Mouse (Mus musculus) monocyte, adult 2 months (primary cell): ENCODE results near the gene Tgif1.

Source experiments
- DNase-seq, 2 experiments: peaks; one replicate each; pipeline ENCODE4 v3.0.0; 2022; ENCODE audit warnings: low spot score in 2 of 2, low read depth in 1 of 2

The Tgif1 gene

GRCm38 (mm10) chr17:70866538-70867114 lies 13.3 kb upstream of the Tgif1 start:
- no peak for DNase-seq

DNA sequence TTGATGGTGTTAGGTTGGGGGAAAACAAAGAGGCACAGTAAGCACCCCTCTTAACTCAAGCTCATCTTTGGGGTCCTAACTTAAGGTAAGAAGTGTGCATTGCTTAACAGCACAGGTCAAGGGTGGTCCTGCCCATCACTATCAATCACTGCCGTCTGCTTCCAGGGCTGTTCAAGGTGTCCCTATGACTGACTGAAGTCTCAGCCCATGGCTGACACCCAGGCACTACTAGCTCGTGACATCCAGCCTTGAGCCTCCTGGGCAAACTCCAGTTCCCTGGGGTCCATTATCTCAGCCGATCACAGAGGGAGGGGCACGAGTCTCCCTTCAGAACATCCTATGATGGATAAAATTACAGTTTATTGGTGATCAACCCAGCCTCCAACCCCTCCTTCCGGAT lies 12.7 kb upstream of the Tgif1 start:
- DNase-seq = no peak

- no peak for DNase-seq
Measured at GRCm38 (mm10) chr17:70865060-70865604, 11.8 kb upstream of the Tgif1 start.

DNA sequence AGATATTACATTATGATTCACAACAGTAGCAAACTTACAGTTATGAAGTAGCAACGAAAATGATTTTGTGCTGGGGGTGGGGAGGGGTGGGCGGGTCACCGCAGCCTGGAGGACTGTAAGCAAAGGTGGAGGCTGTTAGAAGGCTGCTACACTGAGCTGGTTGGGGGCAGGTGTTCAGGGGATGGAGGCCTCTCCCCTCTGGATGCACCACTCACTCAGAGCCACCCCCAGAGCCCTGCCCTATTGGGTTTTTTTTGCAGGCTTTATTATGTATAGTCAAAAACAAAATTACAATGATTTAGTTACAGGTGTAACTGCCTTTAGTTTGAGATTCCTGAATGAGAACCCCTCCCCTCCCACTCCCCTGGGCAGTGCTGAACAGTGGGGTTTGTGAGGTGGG lies 11.3 kb upstream of the Tgif1 start:
- no peak for DNase-seq

DNA sequence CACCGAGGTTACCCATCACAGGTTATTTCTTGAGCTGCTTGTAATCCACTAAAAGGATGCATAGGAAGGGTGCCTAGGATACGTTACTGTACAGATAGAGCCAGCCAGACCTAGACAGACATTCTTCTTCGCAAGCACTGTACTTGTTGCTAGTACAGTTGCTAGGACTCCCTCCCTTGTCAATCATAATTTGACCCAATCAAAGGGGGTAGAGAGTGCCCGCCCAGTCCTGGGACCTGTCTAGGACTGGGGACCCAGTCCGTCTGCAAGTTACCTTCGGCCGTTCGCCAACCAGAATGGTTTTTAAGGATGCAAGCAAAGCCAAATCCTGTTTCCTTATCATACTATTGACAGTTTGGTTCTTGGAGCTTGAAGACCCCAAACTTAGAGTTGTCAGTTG lies 10.8 kb upstream of the Tgif1 start:
- no peak for DNase-seq

- no peak for DNase-seq
Measured at GRCm38 (mm10) chr17:70858814-70859213, 5.5 kb upstream of the Tgif1 start.

DNA sequence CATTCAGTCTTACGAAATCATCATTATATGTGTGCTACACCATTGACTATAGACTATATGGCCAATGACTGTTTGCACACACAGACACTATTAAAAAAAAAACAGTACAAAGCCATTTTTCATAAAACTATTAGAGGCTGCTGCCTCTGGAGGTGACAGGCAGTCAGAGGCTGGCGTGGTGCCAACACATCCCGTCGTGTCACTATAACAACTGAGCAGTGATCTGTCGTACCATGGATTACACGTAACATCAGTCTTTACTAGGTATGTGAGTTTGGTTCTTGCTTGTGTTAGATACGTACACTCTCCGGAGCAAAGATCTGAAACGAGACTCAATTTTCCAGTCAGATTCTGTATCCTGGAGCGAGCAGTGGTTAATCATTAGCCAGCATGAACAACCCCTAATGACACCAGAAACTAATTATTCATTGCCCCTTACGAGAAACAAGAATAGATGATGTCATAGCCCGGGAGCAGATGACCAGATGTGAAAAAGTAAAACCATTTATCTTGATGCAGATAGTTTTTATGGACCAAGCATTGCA lies 3.6 kb upstream of the Tgif1 start:
- DNase-seq = no peak

GRCm38 (mm10) chr17:70854021-70854420 lies 675 bp upstream of the Tgif1 start:
- DNase-seq = no peak

DNA sequence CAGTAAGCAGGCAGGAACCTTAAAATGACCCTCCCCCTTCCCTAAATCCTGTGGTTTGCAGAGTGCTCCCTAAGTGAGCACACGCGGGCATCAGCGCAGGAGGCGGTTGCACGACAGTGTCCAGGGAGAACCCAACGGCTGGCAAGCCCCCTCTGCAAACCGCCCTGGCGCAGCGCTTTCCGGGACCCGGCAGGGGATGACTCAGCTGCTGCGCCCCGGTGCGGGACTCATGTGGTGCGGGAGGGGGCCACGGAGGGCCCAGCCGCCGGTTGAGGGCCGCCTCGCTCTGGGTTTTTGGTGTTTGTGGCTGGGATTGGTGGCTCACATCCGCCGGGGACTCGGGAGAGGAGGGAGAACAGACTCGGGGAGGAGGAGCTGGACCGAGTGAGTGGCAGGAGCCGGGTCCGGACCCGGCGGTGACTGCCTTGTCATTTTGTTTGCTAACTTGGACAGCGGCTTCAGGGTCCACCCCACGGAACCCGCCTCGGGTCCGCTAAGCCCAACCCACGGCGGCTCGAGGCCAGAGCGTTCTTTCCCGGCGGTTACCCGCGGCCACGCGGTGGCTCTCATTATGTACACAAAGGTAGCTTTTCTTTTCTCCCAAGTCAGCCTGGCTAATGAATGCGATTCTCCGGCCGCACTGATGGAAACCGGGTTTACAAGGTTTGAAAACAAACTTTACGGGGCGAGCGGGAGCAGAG lies 510 bp downstream of the Tgif1 start:
- DNase-seq = peak; percentile 53 to 81

- DNase-seq = peak in 1 of 2 experiments; percentile 59
Measured at GRCm38 (mm10) chr17:70852011-70852685, 1.2 kb downstream of the Tgif1 start.

- DNase-seq = peak; percentile 54 to 75
Measured at GRCm38 (mm10) chr17:70850996-70851991, 2.1 kb downstream of the Tgif1 start.

DNA sequence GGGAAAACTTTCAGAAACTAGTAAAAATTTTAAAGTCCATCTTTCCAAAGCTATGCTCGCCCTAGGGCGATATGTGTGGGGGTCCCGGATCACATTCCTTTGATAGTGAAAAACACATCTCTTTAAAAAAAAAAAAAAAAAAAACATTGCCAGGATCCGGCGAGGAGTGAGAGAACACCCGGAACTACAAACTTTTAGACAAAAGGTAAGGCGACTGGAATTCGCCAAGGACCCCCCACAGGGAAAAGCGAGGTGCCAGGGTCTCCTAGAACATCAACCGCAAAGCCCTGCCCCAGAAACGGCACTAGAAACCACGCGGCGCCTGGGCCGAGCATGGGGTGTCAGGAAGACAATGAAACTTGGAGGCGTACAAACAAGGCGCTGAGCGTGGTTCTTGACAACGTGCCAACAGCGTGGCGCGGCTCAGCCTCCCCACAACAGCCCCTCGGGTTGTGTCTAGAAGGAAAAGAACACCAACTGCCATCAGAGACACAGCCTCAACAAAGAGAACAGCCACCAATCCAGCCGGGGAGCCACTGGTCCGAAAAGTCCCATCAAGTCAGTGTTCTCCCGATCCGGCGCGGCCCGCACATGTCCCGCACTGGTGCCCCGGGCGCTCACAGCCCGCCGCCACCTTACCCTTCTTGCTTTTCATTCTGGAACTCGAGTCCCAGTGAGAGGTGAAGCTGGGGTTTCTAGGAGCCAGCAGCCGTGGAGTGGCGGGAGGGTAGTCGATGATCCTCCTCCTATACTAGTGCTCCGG lies 2.9 kb downstream of the Tgif1 start:
- peak in 1 of 2 experiments; percentile 62 for DNase-seq

- DNase-seq = peak; percentile 63 to 86
Measured at GRCm38 (mm10) chr17:70849399-70850232, 3.7 kb downstream of the Tgif1 start.

GRCm38 (mm10) chr17:70848511-70849398 lies 4.6 kb downstream of the Tgif1 start:
- peak in 1 of 2 experiments; percentile 41 for DNase-seq

- no peak for DNase-seq
Measured at GRCm38 (mm10) chr17:70847751-70848510, 5.4 kb downstream of the Tgif1 start.

GRCm38 (mm10) chr17:70847086-70847485 lies 6.3 kb downstream of the Tgif1 start:
- DNase-seq = peak in 1 of 2 experiments; percentile 27

DNA sequence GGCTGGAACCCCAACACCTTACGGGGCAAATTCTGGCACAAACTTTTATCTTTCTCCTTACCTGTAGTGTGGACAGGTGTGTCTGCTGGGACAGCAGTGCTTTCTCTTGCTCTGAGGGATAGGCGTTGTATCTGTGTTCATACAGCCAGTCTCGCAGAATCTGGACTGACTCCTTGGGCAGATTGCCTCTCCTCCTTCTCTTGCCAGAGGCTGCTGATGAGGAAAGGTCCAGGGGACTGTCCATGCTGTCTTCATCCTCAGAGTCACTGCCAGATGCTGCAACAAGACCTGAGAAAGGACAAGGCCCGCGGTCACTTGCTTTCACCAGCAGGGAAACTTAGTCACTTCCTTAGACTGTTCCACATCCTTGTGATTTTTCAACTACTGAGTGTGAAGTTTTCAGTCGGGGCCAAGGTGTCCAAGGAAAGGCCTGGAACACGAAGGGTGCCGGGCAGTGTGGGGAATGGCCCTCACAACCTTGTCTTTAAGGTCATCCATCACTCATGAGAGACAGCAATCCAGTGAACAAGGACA lies 7.2 kb downstream of the Tgif1 start:
- no peak for DNase-seq
